Mouse (Mus musculus): ENCODE data around the gene Gsg1. TPM values are rescaled to one million over a fixed set of nuclear protein-coding genes. Genes with fewer than 3 reads are reported as not detected.

Gsg1 gene
- polyA plus RNA-seq, 1 experiment from 2014 or later: 2.1 TPM

DNA sequence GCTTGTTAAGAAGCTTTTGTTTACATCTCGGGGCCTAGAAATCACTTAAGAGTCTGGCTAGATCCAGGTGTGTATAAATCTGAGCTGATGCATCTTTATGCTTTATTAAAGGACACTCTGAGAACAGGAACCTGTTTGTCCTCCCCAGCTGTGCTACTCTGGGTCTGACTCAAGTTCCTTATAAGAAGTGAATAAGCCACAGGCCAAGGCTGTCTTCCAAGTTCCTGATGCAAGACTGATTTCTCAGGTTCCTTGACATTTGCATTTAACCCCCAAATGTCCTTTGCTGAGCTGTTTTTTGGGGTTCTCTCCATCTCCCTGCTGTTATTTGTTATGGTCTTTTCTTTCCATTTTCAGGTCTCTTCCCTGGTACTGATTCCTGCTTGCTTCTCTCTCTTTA, 62.2 kb downstream of the Gsg1 start:
- 66% methylated on average over 1 of the region's 1 CpGs for WGBS

DNA sequence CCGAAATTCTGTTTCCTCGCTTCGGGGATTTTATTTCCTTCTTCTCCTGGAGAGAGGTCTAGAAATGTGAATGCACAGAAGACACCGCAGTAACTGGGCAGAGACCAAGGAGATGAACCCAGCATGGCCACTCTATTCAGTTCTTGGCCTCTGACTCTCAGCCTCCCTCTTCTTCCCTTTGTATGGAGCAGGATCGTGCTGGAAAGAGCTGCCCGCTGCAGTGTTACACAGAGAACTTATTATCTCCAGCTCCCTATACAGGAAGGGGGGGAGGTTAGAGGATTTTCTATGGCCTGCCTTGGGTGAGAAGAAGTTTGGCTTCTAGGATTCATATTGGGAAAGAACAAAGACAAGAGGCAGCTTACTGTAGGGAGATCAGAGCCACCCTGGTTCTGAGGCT, 64.0 kb downstream of the Gsg1 start:
- H3K9me3 ChIP-seq (replicated peaks): no peaks in the 10 kb centered on the region
- no peak overlapping the region for H3K27ac ChIP-seq (replicated peaks)
- H3K4me2 ChIP-seq (replicated peaks): no peak overlapping the region
- no peaks in the 10 kb centered on the region for H3K27me3 ChIP-seq
- H3K4me1 ChIP-seq: no peaks in the 10 kb centered on the region
- no peaks in the 10 kb centered on the region for H3K36me3 ChIP-seq
- no peak overlapping the region for H3K9ac ChIP-seq
- ATAC-seq (ENCODE audit: insufficient number of reproducible peaks, low FRiP score, low TSS enrichment, low read depth): no peak
- 70% methylated on average over 6 of the region's 6 CpGs for WGBS
- no peak overlapping the region for H3K4me3 ChIP-seq (replicated peaks)

More for the DNA sequence above, 62.2 kb downstream of the Gsg1 start:
- H3K4me2 ChIP-seq (replicated peaks): no peak overlapping the region
- no peaks in the 10 kb centered on the region for H3K9me3 ChIP-seq (replicated peaks)
- no peaks in the 10 kb centered on the region for H3K27me3 ChIP-seq
- no peak overlapping the region for H3K27ac ChIP-seq (replicated peaks)
- no peak overlapping the region for H3K4me3 ChIP-seq (replicated peaks)
- ATAC-seq (ENCODE audit: insufficient number of reproducible peaks, low FRiP score, low TSS enrichment, low read depth): no peak
- H3K4me1 ChIP-seq: no peaks in the 10 kb centered on the region
- H3K9ac ChIP-seq: no peak overlapping the region
- H3K36me3 ChIP-seq: no peaks in the 10 kb centered on the region

DNA sequence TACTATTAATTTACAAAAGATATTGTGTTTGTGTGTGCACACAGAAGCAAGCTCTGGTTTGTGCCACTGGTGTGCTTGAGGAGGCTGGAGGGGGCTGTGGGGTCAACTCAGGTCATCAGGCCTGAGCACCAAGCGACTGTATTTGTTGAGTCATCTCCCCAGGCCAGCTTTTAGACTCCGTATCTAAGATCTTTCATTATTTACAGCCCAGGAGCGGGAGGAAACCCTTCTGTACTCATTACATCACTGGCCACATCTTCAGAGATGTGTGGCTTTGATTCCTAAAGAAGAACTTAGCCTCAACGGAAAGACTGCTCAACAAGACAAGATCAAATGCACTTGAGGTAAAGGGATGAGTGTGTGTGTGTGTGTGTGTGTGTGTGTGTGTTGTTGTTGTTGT, 65.5 kb downstream of the Gsg1 start:
- Histone ChIP-seq H3K4me2 (replicated peaks) (no peak overlapping the region), H3K4me1 (no peaks in the 10 kb centered on the region), H3K27me3 (no peaks in the 10 kb centered on the region), H3K4me3 (replicated peaks) (no peak overlapping the region), H3K27ac (replicated peaks) (no peak overlapping the region), H3K9ac (no peak overlapping the region), H3K9me3 (replicated peaks) (no peaks in the 10 kb centered on the region), H3K36me3 (no peaks in the 10 kb centered on the region)
- 60% methylated on average over 4 of the region's 4 CpGs for WGBS
- no peak for ATAC-seq (ENCODE audit: insufficient number of reproducible peaks, low FRiP score, low TSS enrichment, low read depth)

Other genes with a start within 250 kb of the Gsg1 start
- gene Ddx47, start 242.7 kb downstream of the Gsg1 start, polyA plus RNA-seq (2015; fragmentation: Nextera tagmentation; extraction: Ambion mirVana): 101 and 108 TPM in 2 replicates
- gene Gprc5a, start 188.7 kb downstream of the Gsg1 start, polyA plus RNA-seq (2015; fragmentation: Nextera tagmentation; extraction: Ambion mirVana): 6.8 and 8.3 TPM in 2 replicates
- gene Gprc5d, start 136.1 kb downstream of the Gsg1 start, polyA plus RNA-seq (2015; fragmentation: Nextera tagmentation; extraction: Ambion mirVana): 2.8 and 7.2 TPM in 2 replicates
- 24.8 and 25.1 TPM in 2 replicates for gene Fam234b, start 56.4 kb downstream of the Gsg1 start, polyA plus RNA-seq (2015; fragmentation: Nextera tagmentation; extraction: Ambion mirVana)
- 10.7 and 11.4 TPM in 2 replicates for gene Hebp1, start 56.3 kb downstream of the Gsg1 start, polyA plus RNA-seq (2015; fragmentation: Nextera tagmentation; extraction: Ambion mirVana)
- 0.91 and 1.5 TPM in 2 replicates for gene Pbp2, start 56.1 kb upstream of the Gsg1 start, polyA plus RNA-seq (2015; fragmentation: Nextera tagmentation; extraction: Ambion mirVana)
- 172 and 177 TPM in 2 replicates for gene Emp1, start 108.2 kb upstream of the Gsg1 start, polyA plus RNA-seq (2015; fragmentation: Nextera tagmentation; extraction: Ambion mirVana)